Mouse (Mus musculus) urinary bladder, postnatal 36 days (tissue): ENCODE measurements around the gene Mrap.
A peak's percentile ranks its signal among the peaks of the same experiment; 100 is the strongest.

Experiments
- DNase-seq, 2 experiments: peaks; one replicate each; pipeline ENCODE4 v3.0.0; 2022; ENCODE audit warnings: low spot score in 2 of 2, mixed read lengths in 1 of 2

Gene Mrap

DNA sequence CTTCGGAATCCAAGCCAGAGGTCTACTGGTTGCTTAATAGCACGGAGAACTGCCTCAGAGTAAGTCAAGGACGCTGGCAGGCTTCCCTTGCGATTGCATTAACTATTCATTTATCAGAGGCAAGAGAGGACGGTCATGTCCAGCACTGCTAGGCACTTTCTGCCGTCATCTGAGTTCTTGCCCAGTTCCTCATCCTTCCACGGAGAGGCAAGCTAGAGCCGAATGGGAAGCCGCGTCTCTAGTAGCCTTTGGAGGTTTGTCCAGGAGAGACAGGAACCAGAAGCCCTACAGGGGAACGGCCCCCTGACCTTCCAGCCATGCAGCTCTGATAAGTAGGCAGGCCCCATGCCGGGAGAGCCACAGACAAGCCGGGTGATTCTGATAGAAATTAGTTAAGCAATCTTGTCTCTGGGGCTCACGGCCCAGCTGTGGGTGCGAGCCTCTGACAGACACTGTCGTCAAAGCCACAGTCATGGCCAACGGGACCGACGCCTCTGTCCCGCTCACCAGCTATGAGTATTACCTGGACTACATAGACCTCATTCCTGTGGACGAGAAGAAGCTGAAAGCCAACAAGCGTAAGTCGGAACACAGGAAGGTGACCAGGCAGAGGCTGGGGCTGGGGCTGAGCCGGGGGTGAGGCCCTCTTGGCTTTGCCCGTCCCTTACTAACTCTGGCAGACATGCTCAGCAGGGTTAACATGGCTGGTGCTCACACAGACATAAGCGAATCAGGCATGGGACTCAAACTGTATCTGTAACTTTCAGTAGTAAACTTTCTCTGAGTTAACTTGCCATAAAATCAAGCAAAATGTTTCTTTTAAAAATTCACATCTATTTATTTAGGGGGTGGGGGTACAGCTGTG lies at the start of gene Mrap:
Gene Mrap (plus strand): TSS at position 116 of the 865 bp plus-strand sequence.
- DNase-seq = peak in 1 of 2 experiments; percentile 62

DNA sequence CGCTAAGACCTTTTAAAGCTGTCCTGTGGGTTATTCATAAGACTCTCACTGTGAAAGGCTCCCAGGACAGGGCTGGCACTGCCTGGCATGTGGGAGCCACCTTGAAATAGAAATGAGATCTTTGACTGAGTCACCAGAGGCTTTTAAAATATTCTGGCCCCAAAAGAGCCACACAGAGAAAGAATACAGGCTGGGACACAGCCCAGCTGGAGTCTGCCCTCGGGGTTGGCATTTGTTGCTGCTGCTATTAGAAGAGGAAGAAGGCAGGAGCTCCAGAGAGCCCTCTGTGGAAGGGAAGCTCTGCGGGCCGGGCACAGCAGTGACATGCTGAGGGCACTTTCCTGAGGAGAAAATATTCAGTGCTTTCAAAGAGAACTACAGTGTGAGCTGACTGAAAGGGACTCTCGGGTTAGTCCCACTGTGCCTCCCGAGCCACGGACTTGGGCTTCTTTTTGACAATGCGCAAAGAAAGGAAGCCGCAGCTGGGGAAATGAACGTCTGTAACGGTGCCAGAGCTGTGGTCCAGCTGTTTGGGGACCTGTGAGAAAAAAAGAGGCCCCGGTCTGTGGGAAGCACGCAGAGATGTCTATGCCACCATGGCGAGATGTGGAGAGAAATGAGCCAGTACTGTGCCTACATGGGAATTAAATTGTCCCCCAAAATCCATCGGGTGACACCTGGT lies 45.2 kb upstream of the Mrap start:
- peak in 1 of 2 experiments; percentile 11 for DNase-seq

- no peak for DNase-seq
Observed at GRCm38 (mm10) chr16:90693625-90694024, 44.4 kb upstream of the Mrap start.

- no peak for DNase-seq
Observed at GRCm38 (mm10) chr16:90694719-90695118, 43.3 kb upstream of the Mrap start.

DNA sequence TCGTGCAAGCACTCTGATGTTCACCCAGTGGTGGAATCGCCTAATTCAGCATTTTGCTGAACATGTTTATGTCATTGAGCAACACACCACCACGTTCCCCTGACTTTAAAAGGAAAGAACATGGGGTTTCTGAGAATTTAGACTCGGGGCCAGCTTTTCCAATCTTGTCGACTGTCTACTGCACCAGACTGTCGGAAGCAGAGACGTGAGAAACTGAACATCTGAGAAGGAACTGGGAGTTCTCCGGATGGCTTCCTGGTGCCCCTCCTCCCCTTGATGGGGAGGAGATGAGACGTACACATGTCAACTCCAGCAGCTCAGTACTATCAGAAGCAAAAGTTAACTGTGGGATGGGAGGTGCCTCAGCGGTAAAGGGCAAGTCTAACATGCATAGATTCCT lies 42.9 kb upstream of the Mrap start:
- no peak for DNase-seq

DNA sequence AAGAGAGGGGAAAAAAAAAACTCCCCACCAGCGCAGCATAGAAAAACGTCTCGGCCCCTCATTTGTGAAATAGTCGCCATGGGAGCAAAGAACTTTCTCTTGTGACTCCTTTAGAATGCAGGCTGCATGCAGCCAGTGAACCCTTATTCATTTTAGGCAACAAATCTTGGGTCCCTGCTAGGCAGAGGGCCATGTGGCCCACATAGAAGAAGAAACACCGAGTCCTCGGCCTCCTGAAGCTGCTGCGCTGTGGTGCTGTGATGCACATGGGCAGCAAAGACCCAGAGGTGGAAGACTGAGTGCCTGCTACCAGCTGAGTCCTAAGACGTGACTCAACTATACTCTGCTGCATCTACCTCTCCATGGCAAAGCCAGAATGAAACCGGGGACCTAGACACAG lies 41.7 kb upstream of the Mrap start:
- DNase-seq = no peak

- DNase-seq = no peak
Observed at GRCm38 (mm10) chr16:90699390-90699789, 38.6 kb upstream of the Mrap start.

DNA sequence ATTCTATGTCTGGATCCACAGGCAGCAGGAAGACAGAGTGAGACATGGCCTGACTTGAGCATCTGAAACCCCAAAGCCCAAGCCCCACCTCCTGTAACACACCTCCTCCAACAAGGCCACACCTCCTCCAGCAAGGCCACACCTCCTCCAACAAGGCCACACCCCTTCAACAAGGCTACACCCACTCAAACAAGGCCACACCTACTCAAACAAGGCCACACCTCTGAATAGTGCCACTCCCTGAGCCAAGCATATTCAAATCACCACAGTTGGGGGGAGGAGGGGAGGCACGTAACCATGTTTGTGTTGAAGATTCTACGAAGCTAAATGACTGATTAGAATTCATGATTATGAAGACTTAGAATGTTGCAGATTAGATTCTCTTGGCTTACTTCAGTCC lies 36.5 kb upstream of the Mrap start:
- DNase-seq = no peak

DNA sequence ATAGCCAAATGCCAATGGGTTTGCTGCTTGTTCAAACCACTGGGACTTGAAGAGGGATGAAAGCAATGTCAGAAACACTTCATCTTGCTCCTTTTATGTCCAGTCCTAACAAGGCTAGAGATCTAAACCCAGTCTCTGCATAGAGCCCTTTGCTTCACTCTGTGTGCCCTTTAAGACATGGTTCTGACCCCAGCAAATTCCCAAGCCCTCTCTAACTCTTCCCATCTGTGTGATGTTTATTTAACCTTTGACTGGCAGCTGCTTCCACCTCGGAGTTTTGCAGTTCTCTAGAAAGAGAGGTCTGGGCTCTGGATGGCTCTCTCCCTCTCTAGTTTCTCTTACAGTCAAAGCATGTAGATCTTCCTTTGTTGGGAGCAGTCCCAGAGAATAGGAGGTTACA lies 34.4 kb upstream of the Mrap start:
- no peak for DNase-seq

DNA sequence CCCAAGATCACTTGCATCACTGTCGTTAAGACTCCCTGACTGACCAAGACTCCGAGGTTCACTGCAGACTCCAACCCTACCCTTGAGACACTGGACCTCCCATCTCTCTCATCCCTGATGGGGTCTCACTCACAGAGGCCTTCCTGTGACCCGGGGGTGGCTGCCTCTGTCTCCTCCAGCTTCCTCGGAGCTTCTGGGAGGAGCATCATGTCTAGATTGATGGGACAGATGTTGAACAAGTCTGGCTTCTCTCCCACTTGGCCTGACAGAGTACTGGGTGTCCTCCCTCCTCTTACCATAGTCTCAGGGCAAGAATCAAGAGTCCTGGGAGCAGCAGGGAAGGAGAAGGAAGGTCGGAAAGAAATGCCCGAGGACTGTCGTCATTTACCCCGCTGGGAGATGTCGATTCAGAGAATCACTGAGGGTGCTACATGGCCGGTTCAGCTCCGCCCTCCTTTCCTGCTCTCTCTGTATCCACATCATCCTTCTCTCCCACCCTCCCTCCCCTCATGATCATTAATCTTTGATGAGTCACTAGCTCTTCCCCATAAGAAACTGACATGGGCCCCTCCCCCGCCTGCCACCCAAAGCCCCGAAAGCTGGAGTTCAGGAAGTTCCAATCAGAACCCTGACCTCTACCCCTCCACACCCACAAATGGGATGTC lies 33.7 kb upstream of the Mrap start:
- no peak for DNase-seq

- DNase-seq = no peak
Observed at GRCm38 (mm10) chr16:90706279-90706678, 31.7 kb upstream of the Mrap start.

DNA sequence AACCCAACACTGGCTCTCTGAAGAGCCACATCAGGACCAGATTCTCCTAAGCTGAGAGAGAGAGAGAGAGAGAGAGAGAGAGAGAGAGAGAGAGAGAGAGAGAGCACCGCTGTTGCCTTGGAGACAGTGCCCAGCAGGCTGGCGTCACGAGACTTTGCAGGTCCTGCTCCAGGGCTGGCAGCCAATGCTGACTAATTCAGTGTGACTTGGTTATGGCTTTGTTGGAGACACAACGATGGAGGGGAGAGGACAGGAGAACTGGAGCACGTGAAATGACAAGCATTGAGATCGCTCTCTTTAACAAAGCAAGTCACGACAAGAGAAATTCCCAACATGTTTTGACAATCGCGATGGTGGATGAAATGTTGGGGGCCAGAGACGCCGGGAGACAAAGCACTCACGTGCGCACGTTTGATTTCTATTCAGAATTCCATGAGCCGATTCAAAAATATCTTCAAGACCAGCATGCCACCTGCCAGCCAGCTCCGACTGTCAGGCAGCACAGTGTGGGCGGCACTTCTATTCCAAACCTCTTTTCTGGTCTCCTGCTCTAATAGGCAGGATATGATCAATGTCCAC lies 28.2 kb upstream of the Mrap start:
- DNase-seq = peak in 1 of 2 experiments; percentile 63

- no peak for DNase-seq
Observed at GRCm38 (mm10) chr16:90710313-90710712, 27.7 kb upstream of the Mrap start.

DNA sequence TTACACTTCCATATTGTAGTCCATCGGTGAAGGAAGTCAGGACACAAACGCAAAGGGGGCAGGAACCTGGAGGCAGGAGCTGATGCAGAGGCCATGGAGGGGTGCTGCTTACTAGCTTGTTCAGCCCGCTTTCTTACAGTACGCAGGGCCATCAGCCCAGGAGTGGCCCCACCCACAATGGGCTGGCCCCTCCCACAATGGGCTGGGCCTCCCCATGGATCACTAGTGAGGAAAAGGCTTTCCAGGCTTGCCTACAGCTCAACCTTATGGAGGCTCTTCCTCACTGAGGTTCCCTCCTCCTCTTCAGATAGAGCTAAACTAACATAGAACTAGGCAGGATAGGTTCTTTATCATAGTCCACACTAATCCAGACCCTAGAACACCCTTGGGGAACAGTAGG lies 14.0 kb upstream of the Mrap start:
- no peak for DNase-seq

DNA sequence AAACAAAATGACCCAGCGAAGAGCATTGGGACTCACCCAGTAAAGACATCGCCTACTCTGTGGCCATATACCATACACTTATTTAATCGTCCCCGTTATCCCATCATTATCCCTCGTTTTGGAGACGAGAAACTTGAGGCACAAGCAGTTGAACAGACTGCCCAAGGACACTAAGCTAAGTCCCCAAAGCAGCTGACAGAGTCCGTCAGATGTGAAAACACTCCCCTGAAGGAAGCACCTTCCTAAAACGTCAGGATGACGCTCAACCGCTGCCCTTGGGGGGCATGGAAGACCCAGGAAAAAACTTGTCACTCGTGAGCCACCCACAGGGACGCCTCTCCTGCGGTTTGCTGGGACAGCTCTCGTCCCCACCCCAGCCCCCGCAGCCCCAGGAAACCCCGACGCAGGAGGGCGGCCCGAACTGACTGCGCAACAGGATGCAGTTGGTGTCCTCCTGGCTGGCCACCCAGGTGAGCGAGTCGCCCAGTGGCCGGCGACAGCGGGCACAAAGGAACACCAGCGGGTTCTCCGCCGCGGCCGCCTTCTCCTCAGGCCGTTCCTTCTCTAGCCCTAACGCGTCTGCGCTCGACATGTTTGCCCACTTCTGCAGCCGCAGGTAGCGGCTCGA lies 11.3 kb upstream of the Mrap start:
- DNase-seq = no peak

- DNase-seq = peak; percentile 93 to 95
Observed at GRCm38 (mm10) chr16:90727233-90728115, 10.5 kb upstream of the Mrap start, which contains the start of gene Mis18a. TSS of gene Mis18a (minus strand) at chr16:90727404.

DNA sequence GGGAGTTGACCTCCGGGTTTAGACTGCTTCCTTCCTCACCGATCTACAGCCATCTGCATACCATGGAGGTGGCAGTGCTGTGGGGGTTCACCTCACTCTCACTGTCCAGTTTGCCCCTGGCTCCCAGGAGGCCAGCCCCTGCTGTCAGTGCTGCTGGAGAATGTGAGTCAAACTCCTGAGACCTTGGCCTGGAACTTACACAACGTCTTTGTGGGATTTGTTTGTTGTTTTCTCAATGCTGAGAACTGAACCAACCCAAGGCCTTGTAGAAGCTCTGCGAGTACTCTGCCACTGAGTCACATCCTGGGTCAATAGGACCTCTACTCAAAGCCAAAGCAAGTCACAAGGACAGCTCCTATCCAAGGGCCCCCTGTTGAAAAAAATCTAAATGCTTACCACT lies 2.4 kb upstream of the Mrap start:
- no peak for DNase-seq

DNA sequence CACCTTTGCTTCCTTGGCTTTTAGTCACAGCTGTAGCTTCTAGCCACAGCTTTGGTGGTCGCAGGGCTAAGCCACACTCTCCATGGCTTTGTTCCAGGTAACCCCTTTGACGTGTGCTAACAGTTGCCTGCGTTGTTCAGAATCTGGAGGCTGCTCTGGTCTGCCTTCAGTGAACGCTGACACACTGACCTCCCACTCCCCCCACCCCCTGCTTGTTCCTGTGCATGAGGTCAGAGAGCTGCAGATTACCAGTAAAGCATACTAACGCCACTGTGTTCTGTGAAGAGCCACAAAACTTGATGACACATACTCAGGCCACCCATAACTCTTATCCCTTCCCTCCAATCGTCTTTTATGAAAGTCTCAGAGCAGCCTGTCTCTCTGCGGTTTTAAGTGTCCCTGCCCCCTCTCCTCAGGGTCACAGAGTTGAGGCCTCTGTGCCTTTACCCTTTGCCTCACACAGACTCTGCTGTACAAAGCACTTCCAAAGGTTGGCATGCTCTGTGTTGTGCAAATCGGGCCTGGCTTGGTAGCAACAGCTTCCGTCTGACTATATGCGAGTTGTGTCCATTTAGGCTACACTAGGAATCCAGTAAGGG lies 1.2 kb upstream of the Mrap start:
- DNase-seq = peak in 1 of 2 experiments; percentile 31

DNA sequence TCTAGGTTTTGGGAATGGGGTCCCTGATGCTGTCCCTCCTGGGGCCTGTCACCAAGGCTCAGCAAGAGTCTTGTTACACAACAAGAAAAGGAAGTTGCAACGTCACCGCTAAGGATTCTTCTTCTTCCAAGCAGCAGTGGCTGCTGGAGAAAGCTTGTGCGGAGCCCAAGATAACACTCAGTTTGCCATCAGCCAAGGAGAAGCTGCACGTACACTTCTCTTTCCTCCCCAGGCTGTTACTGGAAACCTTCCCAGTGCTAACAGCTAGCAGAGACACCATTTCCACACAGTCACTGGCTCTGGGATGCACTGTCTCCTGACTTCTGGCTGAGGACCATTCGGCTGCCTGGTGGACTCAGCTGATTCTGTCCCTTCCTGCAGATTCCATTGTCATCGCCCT lies 9.1 kb downstream of the Mrap start:
- no peak for DNase-seq

- DNase-seq = no peak
Observed at GRCm38 (mm10) chr16:90748169-90748568, 10.2 kb downstream of the Mrap start.
